15 mouse cellular contexts compared by ENCODE assay signal in the genomic region with DNA sequence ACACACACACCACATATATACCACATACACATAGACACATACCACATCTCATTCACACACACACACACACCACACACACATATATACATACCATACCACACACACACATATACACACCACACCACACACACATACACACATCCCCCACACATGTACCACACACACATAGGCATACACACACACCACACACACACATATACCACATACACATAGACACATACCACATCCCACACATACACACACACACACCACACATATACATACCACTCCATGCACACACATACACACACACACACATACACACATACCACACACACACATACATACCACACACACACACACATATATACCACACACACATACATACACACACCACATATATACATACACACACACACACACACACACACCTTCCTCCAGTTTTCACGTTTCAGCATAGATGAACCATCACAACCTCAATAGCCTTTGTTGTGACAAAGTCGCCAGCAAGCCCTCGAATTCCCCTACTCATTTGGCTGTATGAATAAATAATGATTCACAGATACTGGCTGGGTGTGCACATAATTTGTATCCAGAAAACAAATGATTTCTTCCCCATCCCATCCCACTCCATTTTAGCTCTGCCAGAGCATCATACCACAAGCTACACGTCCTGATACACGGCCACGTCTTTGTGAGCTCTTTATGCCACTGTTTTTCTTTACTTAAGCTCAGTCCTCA. TPM values are rescaled to one million over a fixed set of nuclear protein-coding genes. Genes with fewer than 3 reads are reported as not detected.
A peak's percentile ranks its signal among the peaks of the same experiment; 100 is the strongest.
DNase-seq lines count a peak whose midpoint lies in the region; TF ChIP-seq lines count a peak whose summit lies in the region.
"Had no signal": no experiment of that assay in that cellular context is flagged by ENCODE, and none has a peak within 500 bp of the region (broad histone marks: within the 10 kb centered on the region; RNA-seq: fewer than 3 reads in every experiment).

No protein-coding gene starts in this region.

- DNase-seq in gastrocnemius, adult 2 months, result no peak
- no peak for DNase-seq in gastrocnemius, adult 8-10 months (ENCODE audit: low spot score in 2 of 2)
- no peak for DNase-seq in spleen, adult 2 months (ENCODE audit: low read depth in 1 of 2, low spot score in 2 of 2)
- no peak for DNase-seq in spleen, postnatal 36 days (ENCODE audit: low spot score in 2 of 2)
- no peak for DNase-seq in left cerebral cortex, adult 2 months (ENCODE audit: extremely low spot score in 1 of 2, low spot score in 2 of 2)
- no peak for DNase-seq in cerebellum, postnatal 10 days
- DNase-seq: layer of hippocampus, postnatal 36 days; right cerebral cortex, adult 18-20 months had no signal

- peak overlapping the region; percentile 50 for H3K4me3 ChIP-seq in gastrocnemius, adult 2 months
- peak overlapping the region; percentile 85 for H3K4me3 ChIP-seq in spleen, adult 2 months (ENCODE audit: extremely low read depth, insufficient read depth, insufficient read length)
- H3K4me3 ChIP-seq in embryonic fibroblast, embryonic 13.5 days (ENCODE audit: insufficient read depth, low read length), result no peak overlapping the region
- no peak overlapping the region for H3K4me3 ChIP-seq in small intestine, adult 2 months (ENCODE audit: low read depth, low read length)
- H3K4me3 ChIP-seq in left cerebral cortex, adult 2 months, result no peak overlapping the region
- H3K4me3 ChIP-seq: embryonic facial prominence, embryonic 15.5 days; heart, embryonic 10.5 days; midbrain, embryonic 12.5 days; neural tube, embryonic 13.5 days had no signal

- TF ChIP-seq POLR2A in spleen, adult 2 months (IDR thresholded peaks at IDR 0.05; ENCODE audit: low read depth, low read length), result no peak
- TF ChIP-seq POLR2A in embryonic fibroblast, embryonic 13.5 days (IDR thresholded peaks at IDR 0.05; ENCODE audit: low read depth, low read length), result peak; percentile 46
- TF ChIP-seq POLR2A in small intestine, adult 2 months (IDR thresholded peaks at IDR 0.05; ENCODE audit: low read depth, low read length), result no peak

- intact Hi-C loops in gastrocnemius, adult 2 months (cut with DNase I), result loop anchor here (10.0 kb wide), 2 partner anchors 201 to 311 kb away; no protein-coding TSS in a partner anchor
- intact Hi-C loops in left cerebral cortex, adult 2 months (cut with DNase I), result no loop called here

- H3K4me1 ChIP-seq in spleen, adult 2 months (ENCODE audit: control insufficient read depth, insufficient read depth, insufficient read length), result peaks cover 34% of the 10 kb centered on the region
- H3K4me1 ChIP-seq in embryonic fibroblast, embryonic 13.5 days (ENCODE audit: control insufficient read depth, insufficient read depth, low read length), result peaks cover 12% of the 10 kb centered on the region
- peaks cover 8% of the 10 kb centered on the region for H3K4me1 ChIP-seq in small intestine, adult 2 months (ENCODE audit: control insufficient read depth, insufficient read depth, insufficient read length, low read length)

- no peak overlapping the region for H3K27ac ChIP-seq in gastrocnemius, adult 2 months
- H3K27ac ChIP-seq in spleen, adult 2 months (ENCODE audit: insufficient read depth, low read length), result peak overlapping the region; percentile 94
- peak overlapping the region; percentile 50 for H3K27ac ChIP-seq in embryonic fibroblast, embryonic 13.5 days (ENCODE audit: insufficient read depth, low read length)
- peak overlapping the region; percentile 76; the same call in 1 of the 2 replicates for H3K27ac ChIP-seq in small intestine, adult 2 months (ENCODE audit: insufficient read depth, low read depth, low read length)
- no peak overlapping the region for H3K27ac ChIP-seq in left cerebral cortex, adult 2 months
- H3K27ac ChIP-seq: embryonic facial prominence, embryonic 15.5 days; heart, embryonic 10.5 days; hindbrain, postnatal 0 days; midbrain, embryonic 12.5 days had no signal

- H3K36me3 ChIP-seq in spleen, adult 2 months (ENCODE audit: control insufficient read depth, insufficient read depth, low read length), result 0 out of 2 replicates have a peak, but pooled peaks cover 1% of the 10 kb centered on the region
- no peaks in the 10 kb centered on the region for H3K36me3 ChIP-seq in small intestine, adult 2 months (ENCODE audit: control insufficient read depth, insufficient read depth, low read length)
- H3K36me3 ChIP-seq: embryonic facial prominence, embryonic 15.5 days; heart, embryonic 10.5 days; midbrain, embryonic 12.5 days; neural tube, embryonic 13.5 days had no signal

- no peaks in the 10 kb centered on the region for H3K27me3 ChIP-seq in spleen, adult 2 months (ENCODE audit: control insufficient read depth, insufficient read depth, low read length)
- H3K27me3 ChIP-seq in small intestine, adult 2 months (ENCODE audit: control insufficient read depth, insufficient read depth, low read length), result no peaks in the 10 kb centered on the region
- H3K27me3 ChIP-seq: embryonic facial prominence, embryonic 15.5 days had no signal

- TF ChIP-seq CTCF in gastrocnemius, adult 2 months (IDR thresholded peaks at IDR 0.05), result no peak
- TF ChIP-seq CTCF in spleen, adult 2 months (IDR thresholded peaks at IDR 0.05; ENCODE audit: extremely low read depth, insufficient read depth, insufficient read length, insufficient replicate concordance), result no peak
- TF ChIP-seq CTCF in embryonic fibroblast, embryonic 13.5 days (IDR thresholded peaks at IDR 0.05; ENCODE audit: borderline replicate concordance, insufficient read depth, low read length), result peak; percentile 14; the same call in 1 of the 2 replicates
- TF ChIP-seq CTCF in small intestine, adult 2 months (IDR thresholded peaks at IDR 0.05; ENCODE audit: extremely low read depth, insufficient read length, insufficient replicate concordance, low read depth, low read length), result no peak
- no peak for TF ChIP-seq CTCF in left cerebral cortex, adult 2 months (IDR thresholded peaks at IDR 0.05)

- 8% methylated on average over 6 of the region's 6 CpGs for WGBS in spleen, adult 2 months
- 71% methylated on average over 6 of the region's 6 CpGs for WGBS in small intestine, adult 2 months

RNA-seq across cellular contexts. Expression of a gene that starts 1.8 kb away (rescaled TPM):
- 1 to 10 TPM; 2.2 to 4.0 TPM for total RNA-seq in gastrocnemius, adult 2 months (2021)
- 1 to 10 TPM; 1.4 to 4.5 (median 3.2) TPM for total RNA-seq in gastrocnemius, adult 8-10 months (2022)
- polyA plus RNA-seq in spleen, adult 2 months (2012; rRNA removed), result 26.7 and 36.4 TPM in 2 replicates
- polyA plus RNA-seq in embryonic fibroblast, embryonic 13.5 days (2011; ENCODE audit: insufficient read length, low read depth, missing spikeins), result 34.5 and 56.2 TPM in 2 replicates
- 15.4 and 16.0 TPM in 2 replicates for polyA plus RNA-seq in small intestine, adult 2 months (2012; rRNA removed)
- total RNA-seq in left cerebral cortex, adult 2 months (2021), result 1 to 10 TPM; 1.3 to 1.7 TPM

Comparison
In these comparisons a context has a peak if more than half of its experiments do, and no peak if none do; other contexts are left out.
1. H3K27ac ChIP-seq: peak in spleen, adult 2 months (single experiment), embryonic fibroblast, embryonic 13.5 days (single experiment) and small intestine, adult 2 months (single experiment); none in gastrocnemius, adult 2 months (single experiment) and left cerebral cortex, adult 2 months (single experiment).
2. H3K4me3 ChIP-seq: peak in gastrocnemius, adult 2 months (single experiment) and spleen, adult 2 months (single experiment); none in embryonic fibroblast, embryonic 13.5 days (single experiment), small intestine, adult 2 months (single experiment) and left cerebral cortex, adult 2 months (single experiment).